ENCODE assay signal across 7 mouse cellular contexts in genomic region chr5:108485239-108485638, GRCm38 (mm10). TPM values are rescaled to one million over a fixed set of nuclear protein-coding genes. Genes with fewer than 3 reads are reported as not detected.
DNase-seq lines count a peak whose midpoint lies in the region; ATAC-seq lines count a peak whose summit lies in the region.

No protein-coding gene starts in this region.

- H3K27me3 ChIP-seq in midbrain, embryonic 10.5 days (ENCODE audit: low read depth, poor library complexity, severe bottlenecking) = no peaks in the 10 kb centered on the region
- no peaks in the 10 kb centered on the region for H3K27me3 ChIP-seq in midbrain, embryonic 16.5 days (ENCODE audit: control insufficient read depth, insufficient read depth, low read depth, low read length)

- no peaks in the 10 kb centered on the region for H3K4me1 ChIP-seq in midbrain, embryonic 10.5 days
- H3K4me1 ChIP-seq in midbrain, embryonic 16.5 days (ENCODE audit: control insufficient read depth, insufficient read depth, low read length) = no peaks in the 10 kb centered on the region

- WGBS in midbrain, embryonic 10.5 days = 96% methylated on average over 2 of the region's 2 CpGs
- WGBS in midbrain, embryonic 16.5 days = 98% methylated on average over 2 of the region's 2 CpGs

- no peak overlapping the region for H3K4me3 ChIP-seq in midbrain, embryonic 10.5 days
- H3K4me3 ChIP-seq in midbrain, embryonic 16.5 days (ENCODE audit: low read depth, low read length) = no peak overlapping the region

- H3K9me3 ChIP-seq in midbrain, embryonic 10.5 days (replicated peaks) = no peaks in the 10 kb centered on the region
- H3K9me3 ChIP-seq in midbrain, embryonic 16.5 days (replicated peaks; ENCODE audit: control insufficient read depth, low read length, poor library complexity, severe bottlenecking) = no peaks in the 10 kb centered on the region

- H3K4me2 ChIP-seq in midbrain, embryonic 16.5 days (ENCODE audit: low read length) = no peak overlapping the region

- no peak overlapping the region for H3K9ac ChIP-seq in midbrain, embryonic 16.5 days (ENCODE audit: low read depth, low read length)

- no peak overlapping the region for H3K27ac ChIP-seq in midbrain, embryonic 10.5 days (replicated peaks)
- H3K27ac ChIP-seq in midbrain, embryonic 16.5 days (ENCODE audit: low read length) = no peak overlapping the region

- DNase-seq in midbrain, embryonic 10.5 days (ENCODE audit: low spot score) = peak; percentile 24
- peak; percentile 28 for DNase-seq in T-cell, adult 2 months (ENCODE audit: low spot score)
- DNase-seq in cerebellum, postnatal 10 days = peak; percentile 61 to 71
- peak; percentile 45 for DNase-seq in liver
- DNase-seq in retina, postnatal 7 days (ENCODE audit: low read depth, low spot score) = peak; percentile 20
- no peak for DNase-seq in urinary bladder, adult 18-20 months (ENCODE audit: low spot score in 2 of 2)

- H3K36me3 ChIP-seq in midbrain, embryonic 10.5 days = peaks cover 76% of the 10 kb centered on the region
- H3K36me3 ChIP-seq in midbrain, embryonic 16.5 days (ENCODE audit: control insufficient read depth, insufficient read depth, low read length) = peaks cover 31% of the 10 kb centered on the region

- ATAC-seq in midbrain, embryonic 16.5 days = no peak

RNA-seq across cellular contexts. Expression of gene Pcgf3, which starts 24.2 kb away (rescaled TPM):
- polyA plus RNA-seq in midbrain, embryonic 10.5 days (2016; fragmentation: Nextera tagmentation; extraction: Ambion mirVana) = 21.2 and 27.8 TPM in 2 replicates
- polyA plus RNA-seq in midbrain, embryonic 16.5 days (2015; fragmentation: Nextera tagmentation; extraction: Ambion mirVana) = 25.7 and 27.5 TPM in 2 replicates

RNA-seq across cellular contexts. Expression of gene Mfsd7a, which starts 36.5 kb away (rescaled TPM):
- 0.11 and 0.16 TPM in 2 replicates for polyA plus RNA-seq in midbrain, embryonic 10.5 days (2016; fragmentation: Nextera tagmentation; extraction: Ambion mirVana)
- polyA plus RNA-seq in midbrain, embryonic 16.5 days (2015; fragmentation: Nextera tagmentation; extraction: Ambion mirVana) = 0.14 and 0.21 TPM in 2 replicates

RNA-seq across cellular contexts. Expression of gene Atp5k, which starts 51.0 kb away (rescaled TPM):
- polyA plus RNA-seq in midbrain, embryonic 10.5 days (2016; fragmentation: Nextera tagmentation; extraction: Ambion mirVana) = 361 and 381 TPM in 2 replicates
- 350 and 353 TPM in 2 replicates for polyA plus RNA-seq in midbrain, embryonic 16.5 days (2015; fragmentation: Nextera tagmentation; extraction: Ambion mirVana)

Comparison
In these comparisons a context has a peak if more than half of its experiments do, and no peak if none do; other contexts are left out.
1. DNase-seq: peak in midbrain, embryonic 10.5 days (single experiment), T-cell, adult 2 months (single experiment), cerebellum, postnatal 10 days (2 of 2), liver (single experiment) and retina, postnatal 7 days (single experiment); none in urinary bladder, adult 18-20 months (0 of 2).